Mouse (Mus musculus): ENCODE data around the gene Serhl.

Serhl gene

DNA sequence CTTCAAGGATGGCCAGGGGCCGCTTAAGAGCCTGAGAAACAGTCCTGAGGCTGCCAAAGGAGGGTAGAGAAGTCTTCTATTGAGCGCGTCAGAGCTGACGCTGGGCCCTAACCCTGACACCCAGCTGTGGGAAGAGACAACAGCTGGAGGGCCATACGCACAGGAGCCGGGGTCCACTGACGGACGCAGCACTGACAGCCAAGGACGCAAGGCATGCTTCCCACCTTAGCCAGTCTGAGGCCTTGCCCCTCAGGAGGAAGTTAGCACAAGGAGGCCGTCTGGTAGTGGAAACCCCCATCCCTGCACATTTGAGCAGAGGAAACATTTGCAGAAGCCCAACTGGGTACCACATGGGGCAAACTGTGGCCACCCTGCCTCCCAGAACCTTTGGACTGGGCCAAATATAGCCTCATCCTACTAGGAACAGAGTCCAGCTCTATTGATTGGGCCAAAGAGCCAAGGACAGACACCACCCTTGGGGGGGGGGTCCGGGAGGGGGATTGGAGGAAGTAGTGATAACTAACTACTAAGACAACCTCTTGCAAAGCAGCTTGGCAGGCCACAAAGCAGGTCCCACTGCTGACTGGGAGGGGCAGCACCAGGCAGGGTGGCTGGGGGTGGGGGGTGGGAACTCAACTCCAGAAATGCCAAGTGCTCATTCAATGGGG, 73.6 kb downstream of the Serhl start:
- no peak for DNase-seq

- DNase-seq = no peak
Observed at GRCm38 (mm10) chr15:83164971-83165471, 75.7 kb downstream of the Serhl start.

GRCm38 (mm10) chr15:83165526-83166315, 76.4 kb downstream of the Serhl start:
- peak in 1 of 2 experiments; percentile 1 for DNase-seq
